Mouse (Mus musculus) lung, adult 10 weeks (tissue): ENCODE measurements around the gene Tmem242. TPM values are rescaled to one million over a fixed set of nuclear protein-coding genes. Genes with fewer than 3 reads are reported as not detected.

Experiments
- polyA plus RNA-seq: library from polyadenylated mRNA; stranded (reverse); fragments of 350-450 nt; fragmentation: Illumina TruSeq; extraction: RNeasy Lipid Tissue Mini Kit (QIAGEN cat#74804); gene quantifications from one replicate; pipeline ENCODE4 v1.2.3, GENCODE M21; 2014; ENCODE audit warnings: low read depth, low replicate concordance; ENCODE audit not compliant: insufficient read depth

The Tmem242 gene
- polyA plus RNA-seq, result 74.8 TPM

DNA sequence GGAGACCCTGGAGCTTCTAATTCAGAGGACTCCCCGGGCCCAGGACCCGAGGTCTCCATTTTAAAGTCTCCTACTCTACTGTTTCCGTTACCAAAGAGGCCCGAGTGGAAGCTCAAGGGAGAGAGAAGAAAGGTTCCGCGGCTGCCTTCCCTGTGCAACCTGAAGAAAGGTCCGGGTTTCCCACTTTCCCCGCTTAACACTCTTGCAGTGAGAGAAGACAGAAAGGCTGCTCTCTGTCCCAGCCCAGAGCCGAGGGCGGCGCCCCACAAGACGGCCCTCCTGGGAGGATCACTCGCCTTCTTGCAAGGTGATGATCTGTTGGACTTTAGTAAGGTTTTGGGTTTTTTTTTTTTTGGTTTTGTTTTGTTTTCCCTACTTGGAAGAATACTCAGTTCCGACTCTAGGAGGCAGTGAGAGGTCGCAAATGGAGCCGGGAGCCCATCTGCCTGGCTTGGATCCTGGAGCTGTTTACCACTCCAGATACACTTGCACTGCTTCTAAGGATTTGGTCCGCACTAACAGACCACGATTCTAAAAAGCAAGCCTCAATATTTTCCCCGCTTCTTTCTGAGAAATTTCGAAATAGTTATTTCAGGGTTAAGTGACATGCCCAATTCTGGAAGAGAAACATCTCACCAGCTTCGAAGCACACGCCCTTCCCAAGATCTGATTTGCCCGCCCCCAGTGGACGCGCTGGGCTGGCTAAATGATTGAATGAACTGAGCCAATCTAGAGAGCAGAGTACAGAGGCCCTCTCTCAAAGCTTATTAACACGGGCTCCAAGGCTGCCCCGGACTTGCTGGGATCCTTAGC, at the start of gene Tmem242:
Gene Tmem242, minus strand, starts transcription at position 101 of the 813 bp plus-strand sequence.

DNA sequence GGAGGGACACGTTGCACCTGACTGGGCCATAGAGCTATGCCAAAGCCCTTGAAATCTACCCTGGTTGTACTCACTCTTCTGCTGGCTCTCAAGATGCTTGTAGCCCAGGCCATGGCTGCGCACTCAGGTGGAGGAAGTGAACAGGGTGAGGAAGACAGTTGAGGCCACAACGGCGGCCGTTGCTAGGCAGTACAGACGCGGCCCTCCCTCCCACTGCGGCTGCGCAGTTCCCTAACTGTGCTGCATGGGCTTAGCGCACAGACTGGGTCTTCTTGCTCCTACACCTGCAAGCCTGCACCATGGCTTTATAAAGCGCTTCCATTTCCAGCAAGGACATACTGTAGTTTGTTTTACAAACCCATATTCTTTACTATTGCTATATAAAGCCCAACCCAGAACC, 21.5 kb downstream of the Tmem242 start, which contains the start of gene Ldhal6b:
Gene Ldhal6b, minus strand, starts transcription at position 223 of the 400 bp plus-strand sequence.

Other genes starting within 250 kb of the Tmem242 start
- gene Ldhal6b, start 21.5 kb downstream of the Tmem242 start, polyA plus RNA-seq, result not detected
- gene Zdhhc14, start 52.3 kb upstream of the Tmem242 start, polyA plus RNA-seq, result 4.7 TPM